Mouse (Mus musculus): Measurements from ENCODE around the gene Zdhhc21. TPM values are rescaled to one million over a fixed set of nuclear protein-coding genes. Genes with fewer than 3 reads are reported as not detected.

The Zdhhc21 gene
- total RNA-seq (2021): 10 to 100 TPM in 1 of 2 experiments, 1 to 10 TPM in 1; 9.3 to 10.0 TPM
- long read RNA-seq, experiment 1, full-length matches to known transcripts: 5 of 5 reads
- long read RNA-seq, experiment 1, partial matches to known transcripts: 0 of 5 reads
- long read RNA-seq, experiment 1, other reads (novel, unspliced or antisense): 0 of 5 reads
- long read RNA-seq, experiment 2: 0 reads

DNA sequence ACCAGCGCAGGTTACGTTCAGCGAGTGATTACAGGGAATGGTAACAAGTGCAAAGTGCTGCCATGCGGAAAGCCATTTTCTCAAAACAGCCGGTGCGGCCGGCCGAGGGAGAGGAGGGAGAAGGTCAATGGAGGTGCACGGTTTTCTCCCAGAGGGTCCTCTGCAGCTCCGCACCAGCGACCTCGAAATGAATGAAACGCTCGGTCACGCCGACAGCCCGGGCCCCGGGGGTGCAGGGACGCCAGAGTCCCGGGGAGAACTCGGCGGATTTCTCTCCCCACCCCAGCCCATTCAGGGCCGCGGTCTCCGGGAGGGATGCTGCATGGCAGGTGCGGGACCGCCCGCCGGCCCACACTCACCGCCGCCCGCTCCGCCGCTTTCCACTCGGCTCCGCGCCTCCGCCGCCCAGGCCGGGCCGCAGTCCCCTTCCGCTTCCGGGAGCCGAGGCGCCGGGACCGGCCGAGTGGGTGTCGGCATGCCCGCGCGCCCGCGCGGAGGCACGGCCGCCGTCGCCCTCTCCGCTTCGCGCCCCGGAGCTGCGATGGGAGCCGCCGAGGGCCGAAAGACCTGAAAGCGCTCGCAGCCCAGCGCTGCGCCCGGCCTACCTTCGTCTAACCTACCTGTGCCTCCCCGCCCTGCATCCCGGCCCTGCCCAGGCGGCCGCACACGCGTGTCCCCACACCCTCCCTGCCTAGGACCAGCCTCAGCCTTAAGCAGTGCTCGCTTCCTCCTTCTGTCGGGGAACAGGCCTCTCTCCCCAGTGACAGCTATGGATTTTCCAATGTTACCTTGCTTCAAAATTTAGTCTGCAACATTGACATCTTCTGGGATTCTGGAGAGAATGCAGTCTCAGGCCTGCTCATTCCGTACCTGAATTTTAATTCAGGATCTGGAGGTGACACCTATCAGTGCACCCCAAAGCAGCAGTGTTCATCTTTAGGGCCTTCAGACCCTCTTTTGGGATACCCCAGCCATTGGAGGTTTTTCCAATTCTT is at the start of gene Zdhhc21:
Gene Zdhhc21 (minus strand): TSS at position 828 of the 995 bp plus-strand sequence.
- DNase-seq: peak; percentile 84 to 88

- no peak for DNase-seq
Measured at GRCm38 (mm10) chr4:82895227-82895626, 35.5 kb upstream of the Zdhhc21 start.

DNA sequence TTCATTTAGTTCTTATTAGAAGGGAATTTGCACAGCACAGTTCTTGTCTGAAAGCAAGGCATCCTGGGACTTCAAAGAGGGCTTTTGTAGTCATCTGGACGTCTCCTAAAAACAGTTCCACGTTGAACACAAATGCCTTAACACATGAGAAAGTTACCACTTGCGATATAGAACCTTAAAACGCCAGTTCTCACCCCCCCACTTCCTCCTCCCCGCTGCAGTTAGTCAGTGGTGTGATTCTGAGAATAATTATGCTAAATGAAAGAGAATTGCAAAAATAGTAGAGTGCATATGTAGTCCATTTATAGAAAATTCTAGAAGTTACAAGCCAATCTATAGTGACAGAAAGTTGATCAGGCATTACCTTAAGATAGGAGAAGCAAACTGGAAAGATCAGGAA is 32.5 kb upstream of the Zdhhc21 start:
- no peak for DNase-seq

- no peak for DNase-seq
Measured at GRCm38 (mm10) chr4:82891566-82891965, 31.8 kb upstream of the Zdhhc21 start.

DNA sequence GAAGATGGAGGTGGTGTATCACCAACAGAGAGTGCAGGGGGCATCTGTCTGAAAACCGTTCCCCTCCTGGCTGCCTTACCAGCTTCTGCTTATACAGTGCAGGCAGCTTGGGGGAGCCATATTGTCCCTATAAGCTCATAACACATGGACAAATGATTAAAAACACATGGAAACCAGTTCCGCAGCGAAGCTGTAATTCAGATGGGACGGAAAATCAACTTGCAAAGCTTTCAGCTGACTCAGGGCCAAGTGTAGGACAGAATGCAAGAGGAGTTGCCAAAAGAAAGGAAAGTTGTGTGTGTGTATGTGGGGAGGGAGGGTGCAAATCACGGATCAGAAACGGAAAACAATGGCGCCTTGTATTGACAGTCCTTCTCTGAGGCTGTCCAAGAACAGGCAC is 31.3 kb upstream of the Zdhhc21 start:
- no peak for DNase-seq

DNA sequence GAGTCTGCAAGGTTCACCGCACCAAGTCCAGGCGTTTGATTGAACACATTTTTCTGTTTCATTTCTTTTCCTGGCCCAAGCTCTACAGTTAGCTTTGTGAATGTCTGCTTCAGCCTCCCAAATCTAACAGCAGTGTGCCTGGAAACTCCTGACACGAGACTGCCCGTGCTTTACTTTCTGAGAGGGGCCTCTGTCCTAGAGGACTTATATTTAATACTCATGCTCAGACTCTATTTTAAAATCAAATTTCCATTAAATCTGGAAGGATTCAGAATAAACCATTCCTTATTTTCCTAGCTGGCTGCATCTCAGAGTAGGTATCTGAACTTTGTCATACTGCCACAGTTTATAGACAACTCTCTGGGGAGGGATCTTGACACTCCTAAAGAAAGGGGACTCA is 30.8 kb upstream of the Zdhhc21 start:
- no peak for DNase-seq

- no peak for DNase-seq
Measured at GRCm38 (mm10) chr4:82886148-82886547, 26.4 kb upstream of the Zdhhc21 start.

DNA sequence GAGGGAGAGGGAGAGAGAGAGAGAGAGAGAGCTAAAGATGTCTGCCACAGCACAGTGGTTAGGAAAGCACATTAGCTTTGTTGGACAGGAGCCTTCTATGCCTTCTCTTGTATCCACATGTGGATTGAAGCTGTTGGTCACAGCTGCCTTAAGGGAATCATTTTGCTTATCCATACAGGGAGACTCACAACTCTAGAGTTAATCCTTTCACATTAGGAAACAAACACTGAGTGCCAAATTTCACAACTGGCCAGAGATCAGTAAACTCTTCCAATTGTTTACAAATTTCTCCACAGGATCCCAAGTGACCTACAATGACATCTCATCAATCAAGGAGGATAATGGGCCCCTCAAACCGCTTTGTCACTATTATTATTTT is 25.8 kb upstream of the Zdhhc21 start:
- DNase-seq: no peak

DNA sequence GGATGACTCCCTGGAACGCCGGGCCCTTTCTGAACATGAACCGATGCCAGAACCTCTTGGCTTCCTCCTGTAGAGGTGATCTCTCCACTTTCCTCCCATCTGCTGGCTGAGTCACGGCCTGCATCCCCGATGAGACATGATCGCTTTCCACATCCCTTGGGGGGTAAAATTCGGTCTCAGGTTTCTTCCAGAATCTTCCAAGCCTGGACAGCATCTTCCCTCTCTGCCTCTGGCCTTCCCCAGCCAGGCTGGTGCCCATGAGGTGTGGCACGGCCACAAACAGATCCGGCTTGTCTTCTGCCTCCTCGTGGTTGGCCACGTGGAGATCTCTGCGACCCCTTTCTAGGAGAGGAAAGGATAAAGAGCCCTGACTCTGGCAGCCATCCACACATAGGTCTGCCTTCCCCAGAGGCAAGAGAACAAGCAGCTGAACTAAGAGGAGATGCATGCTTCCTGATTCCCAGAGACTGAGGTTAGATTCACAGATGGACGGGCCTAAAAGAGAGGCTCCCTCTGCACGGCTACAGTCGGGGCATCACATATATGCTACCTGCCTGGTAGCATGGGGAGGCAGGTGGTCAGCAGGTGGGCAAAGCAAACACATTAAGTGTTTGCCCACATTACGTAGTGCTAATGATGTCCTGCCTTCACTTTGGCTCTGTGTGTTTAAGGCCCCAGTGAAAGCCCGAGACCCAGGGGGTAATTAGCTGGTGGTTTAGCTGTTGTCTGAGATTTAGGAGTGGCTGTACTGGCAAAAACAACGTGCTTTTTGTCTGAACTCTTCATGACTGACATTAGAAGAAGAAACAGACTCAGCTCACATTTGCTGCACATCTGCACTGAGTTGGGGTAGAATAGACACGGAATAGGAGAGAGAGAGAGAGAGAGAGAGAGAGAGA is 25.1 kb upstream of the Zdhhc21 start, which contains the start of gene Cer1:
Gene Cer1 (minus strand): TSS at position 513 of the 899 bp plus-strand sequence.
- DNase-seq: peak in 1 of 2 experiments; percentile 1

DNA sequence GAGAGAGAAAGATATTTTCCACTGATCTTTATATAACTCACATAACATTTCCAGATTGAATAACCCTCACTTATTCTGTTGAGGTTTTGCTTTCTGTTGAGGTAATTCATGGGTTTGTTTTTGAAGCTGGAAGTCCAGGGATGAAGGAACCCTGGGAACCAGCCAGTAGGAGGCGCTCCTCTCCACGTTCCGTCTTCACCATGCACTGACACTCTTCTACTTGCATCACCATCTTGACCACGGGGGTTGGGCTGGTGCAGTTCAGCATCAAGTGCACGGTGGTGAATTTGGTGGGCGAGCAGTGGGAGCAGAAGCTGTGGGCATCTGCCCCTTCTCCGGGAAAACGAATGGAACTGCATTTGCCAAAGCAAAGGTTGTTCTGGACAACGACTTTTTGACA is 22.7 kb upstream of the Zdhhc21 start:
- DNase-seq: no peak

DNA sequence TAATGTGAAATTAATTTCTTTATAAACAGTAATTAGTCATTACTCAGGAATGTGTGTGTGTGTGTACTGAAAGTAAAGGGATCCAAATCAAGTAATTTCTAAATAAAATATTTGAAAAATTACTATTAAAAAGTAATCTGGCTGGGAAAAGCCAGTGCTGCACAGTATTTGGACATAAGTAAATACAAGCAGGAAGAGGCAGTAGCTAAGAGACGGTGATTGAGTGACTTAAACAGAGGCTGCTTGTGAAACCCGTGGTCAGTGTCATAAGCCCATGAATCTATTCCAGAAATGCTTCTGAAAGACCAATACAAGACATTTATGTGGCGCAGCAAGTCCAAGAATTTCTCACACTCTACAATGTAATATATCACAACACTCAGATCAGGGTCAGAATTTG is 21.6 kb upstream of the Zdhhc21 start:
- DNase-seq: no peak

GRCm38 (mm10) chr4:82880243-82880642 is 20.5 kb upstream of the Zdhhc21 start:
- no peak for DNase-seq

DNA sequence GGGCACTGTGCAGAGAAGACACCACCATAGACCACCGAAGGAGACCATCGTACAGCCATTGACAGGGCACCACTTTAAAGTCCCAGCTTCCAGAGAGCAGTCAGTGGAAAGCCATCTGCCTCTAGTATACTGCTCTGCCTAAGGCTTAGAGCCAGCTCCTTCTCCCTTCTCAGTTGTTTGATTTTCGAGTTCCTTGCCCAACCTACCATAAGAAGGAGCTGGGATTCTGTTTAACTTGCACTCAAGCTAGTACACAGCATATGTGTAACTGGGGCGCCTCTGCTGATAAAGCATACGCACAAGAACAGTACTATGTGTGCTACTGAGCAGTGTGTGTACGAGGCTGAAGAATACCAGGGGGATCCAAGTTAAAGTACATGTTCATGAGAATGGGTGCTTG is 19.4 kb upstream of the Zdhhc21 start:
- no peak for DNase-seq

DNA sequence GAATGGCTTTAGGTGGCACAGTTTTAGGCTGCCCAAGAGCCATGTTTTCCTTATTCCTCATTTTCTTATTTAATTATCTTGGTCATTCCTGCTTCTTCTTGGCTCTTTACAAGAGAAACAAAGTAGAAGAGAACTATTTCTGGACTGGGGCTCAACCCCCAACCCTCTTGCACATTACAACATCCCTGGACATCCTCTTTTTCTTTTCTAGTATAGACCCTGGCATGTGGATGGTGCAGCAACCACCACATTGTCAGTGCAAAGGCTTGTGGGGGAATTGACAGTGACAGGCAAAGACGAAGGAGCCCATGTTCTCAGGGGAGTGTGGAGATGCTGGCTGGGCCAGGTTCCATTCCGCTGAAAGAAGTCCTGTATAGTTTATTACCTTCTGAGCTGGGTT is 16.9 kb upstream of the Zdhhc21 start:
- no peak for DNase-seq

DNA sequence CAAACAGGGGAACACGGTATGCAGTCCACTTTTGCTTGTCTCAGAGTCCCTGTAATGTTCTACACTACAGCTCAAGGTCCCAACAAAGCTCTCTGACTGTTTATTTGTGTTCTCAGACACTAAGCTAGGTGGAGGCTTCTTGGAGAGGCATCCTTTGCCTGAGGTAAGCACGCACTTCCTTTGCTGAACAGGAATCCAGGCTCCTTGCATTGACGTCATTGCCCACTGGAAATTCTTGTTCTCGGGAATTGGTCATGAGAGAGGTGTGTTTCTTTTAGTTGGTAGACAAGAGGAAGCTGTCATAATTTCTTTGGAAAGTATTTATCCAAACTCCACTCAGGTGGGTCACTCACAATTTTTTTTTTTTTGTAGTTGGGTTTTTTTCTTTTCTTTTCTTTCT is 15.8 kb upstream of the Zdhhc21 start:
- DNase-seq: no peak

- no peak for DNase-seq
Measured at GRCm38 (mm10) chr4:82874791-82875190, 15.0 kb upstream of the Zdhhc21 start.

DNA sequence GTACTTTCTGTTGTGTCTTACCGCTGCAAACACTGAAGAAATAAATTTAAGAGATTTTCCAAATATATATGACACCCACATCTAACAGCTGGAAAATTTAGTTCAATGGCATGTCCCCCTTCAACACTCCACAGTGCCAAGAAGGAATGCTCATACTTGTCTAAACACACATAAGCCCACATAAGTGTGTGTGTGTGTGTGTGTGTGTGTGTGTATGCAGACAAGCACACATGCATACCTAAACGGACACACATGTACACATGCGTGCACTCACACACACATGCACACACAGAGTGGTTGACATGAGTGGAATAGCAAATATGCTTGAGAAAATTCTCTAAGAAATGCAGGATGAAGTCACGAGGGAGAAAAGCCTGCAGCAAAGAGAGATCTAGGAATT is 12.8 kb upstream of the Zdhhc21 start:
- no peak for DNase-seq

- no peak for DNase-seq
Measured at GRCm38 (mm10) chr4:82872121-82872520, 12.4 kb upstream of the Zdhhc21 start.

GRCm38 (mm10) chr4:82870931-82871330 is 11.2 kb upstream of the Zdhhc21 start:
- no peak for DNase-seq

- DNase-seq: no peak
Measured at GRCm38 (mm10) chr4:82867731-82868445, 8.1 kb upstream of the Zdhhc21 start.

DNA sequence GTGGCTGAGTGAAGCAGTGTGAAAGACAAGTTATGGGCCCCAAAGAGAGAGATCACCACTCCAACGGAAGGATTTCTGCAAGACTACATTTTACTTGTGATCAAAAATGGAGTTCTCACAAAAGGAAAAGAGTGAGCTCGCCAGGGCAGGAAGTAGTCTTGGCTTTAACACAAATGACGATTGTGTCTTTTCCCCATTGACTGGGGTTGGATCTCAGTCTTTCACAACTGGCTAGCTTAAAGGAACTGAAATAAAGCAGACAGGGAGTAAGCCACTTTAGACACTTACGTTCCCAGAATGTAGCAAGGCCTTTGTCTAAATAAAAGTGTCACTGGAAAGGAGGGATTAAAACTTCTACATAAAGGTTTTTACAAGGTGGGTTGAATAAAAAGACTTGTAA is 7.4 kb upstream of the Zdhhc21 start:
- peak; percentile 11 to 20 for DNase-seq

Measured in heart, adult 18-20 months (tissue).